Mouse (Mus musculus) right cerebral cortex, postnatal 36 days (tissue): ENCODE measurements around the gene Gm21800.
"Not testable (repeated sequence)": the region's sequence is repeated elsewhere in the genome, so short reads cannot be mapped to it uniquely, and the experiment has no call there.

Experiments used
- DNase-seq, 2 experiments: peaks; one replicate each; pipeline ENCODE4 v3.0.0; 2022; ENCODE audit warnings: low spot score in 2 of 2, mixed read lengths in 1 of 2

Gm21800 gene

DNA sequence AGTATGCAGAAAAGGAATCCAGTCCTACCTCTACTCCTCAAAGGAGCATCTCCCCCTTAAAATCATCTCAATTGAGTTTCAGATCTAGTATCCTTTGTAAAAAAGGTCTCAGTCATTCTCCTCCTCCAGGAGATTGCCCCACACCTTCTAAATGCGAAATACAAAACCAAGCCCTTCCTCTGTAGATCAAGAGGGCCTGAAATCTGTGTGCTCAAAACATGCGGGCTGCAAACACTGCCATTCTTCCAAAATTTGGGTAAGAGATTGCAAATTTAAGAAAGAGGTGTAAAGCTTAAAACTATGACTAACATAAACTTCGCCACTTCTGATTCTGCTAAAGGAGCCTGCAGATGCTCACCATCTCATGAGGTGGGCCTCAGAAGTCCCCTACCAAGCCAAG is at the start of gene Gm21800:
Gene Gm21800, plus strand, starts transcription at position 301 of the 400 bp plus-strand sequence.
- DNase-seq = not testable (repeated sequence)
